ENCODE assay signal across 9 mouse cellular contexts in genomic region chr1:136696077-136696641, GRCm38 (mm10).
DNase-seq lines count a peak whose midpoint lies in the region; ATAC-seq lines count a peak whose summit lies in the region.
"Had no signal": no experiment of that assay in that cellular context is flagged by ENCODE, and none has a peak within 500 bp of the region (broad histone marks: within the 10 kb centered on the region; RNA-seq: fewer than 3 reads in every experiment).

No protein-coding gene starts in this region.

- H3K4me2 ChIP-seq in heart, embryonic 11.5 days: peak overlapping the region; percentile 56

- H3K36me3 ChIP-seq in heart, embryonic 11.5 days (ENCODE audit: control insufficient read depth, insufficient read depth, low read length): no peaks in the 10 kb centered on the region

- no peak for ATAC-seq in heart, embryonic 11.5 days (replicated peaks; ENCODE audit: insufficient number of reproducible peaks, low FRiP score, low TSS enrichment)

- H3K27ac ChIP-seq in heart, embryonic 11.5 days (ENCODE audit: low read depth, low read length): no peak overlapping the region
- H3K27ac ChIP-seq: macrophage had no signal

- DNase-seq in retina, embryonic 14.5 days (ENCODE audit: low spot score): peak; percentile 32
- DNase-seq in retina, postnatal 1 day: no peak
- DNase-seq in kidney, postnatal 25 days: peak; percentile 48 to 64
- DNase-seq in mesoderm, embryonic 11.5 days (ENCODE audit: low read depth, low spot score): peak; percentile 61
- DNase-seq in thymus, postnatal 4 days: no peak
- no peak for DNase-seq in thymus, postnatal 10 days (ENCODE audit: low spot score in 2 of 2)
- DNase-seq in cerebellum, postnatal 4 days (ENCODE audit: low spot score in 2 of 2): no peak

- 8% methylated on average over 19 of the region's 19 CpGs for WGBS in heart, embryonic 11.5 days (ENCODE audit: insufficient replicate concordance)

- peaks cover 7% of the 10 kb centered on the region; the same call in 1 of the 2 replicates for H3K4me1 ChIP-seq in heart, embryonic 11.5 days (ENCODE audit: control insufficient read depth, insufficient read depth, low read length)

- H3K9ac ChIP-seq in heart, embryonic 11.5 days (ENCODE audit: low read depth, low read length): no peak overlapping the region

- H3K4me3 ChIP-seq in heart, embryonic 11.5 days (ENCODE audit: low read depth, low read length): peak overlapping the region; percentile 16

- no peaks in the 10 kb centered on the region for H3K27me3 ChIP-seq in heart, embryonic 11.5 days (ENCODE audit: control insufficient read depth, insufficient read depth, low read length)

- no peaks in the 10 kb centered on the region for H3K9me3 ChIP-seq in heart, embryonic 11.5 days (replicated peaks; ENCODE audit: control insufficient read depth, low read length)

Comparison
In these comparisons a context has a peak if more than half of its experiments do, and no peak if none do; other contexts are left out.
1. DNase-seq: peak in retina, embryonic 14.5 days (single experiment), kidney, postnatal 25 days (2 of 2) and mesoderm, embryonic 11.5 days (single experiment); none in retina, postnatal 1 day (single experiment), thymus, postnatal 4 days (single experiment), thymus, postnatal 10 days (0 of 2) and cerebellum, postnatal 4 days (0 of 2).